Mouse (Mus musculus) G1E (cell line): ENCODE data around the gene Pofut1.

ENCODE experiments used
- CTCF ChIP-seq: IDR thresholded peaks from 2 replicates; pipeline ENCODE4 v1.5.1; 2012; ENCODE audit warnings: low read depth, low read length, inconsistent platforms, mixed read lengths
- GATA2 ChIP-seq: IDR thresholded peaks from 2 replicates; pipeline ENCODE4 v1.6.1; 2012; ENCODE audit warnings: low read depth, low read length, inconsistent platforms, borderline replicate concordance
- POLR2AphosphoS5 ChIP-seq: IDR thresholded peaks from 2 replicates; pipeline ENCODE4 v1.6.1; 2012; ENCODE audit warnings: low read depth, low read length, inconsistent platforms; ENCODE audit not compliant: insufficient replicate concordance
- TAL1 ChIP-seq: conservative IDR thresholded peaks from 2 replicates; pipeline ENCODE4 v1.6.1; 2012; ENCODE audit warnings: low read depth, low read length, inconsistent platforms, mixed read lengths

GRCm38 (mm10) chr2:153217826-153218340 is 23.4 kb upstream of the Pofut1 start:
- TF ChIP-seq CTCF (no peak), POLR2AphosphoS5 (no peak), TAL1 (no peak), GATA2 (no peak)
